ENCODE assay signal across 20 mouse cellular contexts in genomic region chr6:104653518-104653917, GRCm38 (mm10).
DNase-seq lines count a peak whose midpoint lies in the region; ATAC-seq lines count a peak whose summit lies in the region.
"Had no signal": no experiment of that assay in that cellular context is flagged by ENCODE, and none has a peak within 500 bp of the region (broad histone marks: within the 10 kb centered on the region; RNA-seq: fewer than 3 reads in every experiment).

No protein-coding gene starts in this region.

- no peaks in the 10 kb centered on the region for H3K9me3 ChIP-seq in forebrain, embryonic 12.5 days
- no peaks in the 10 kb centered on the region for H3K9me3 ChIP-seq in forebrain, embryonic 13.5 days (replicated peaks)
- H3K9me3 ChIP-seq in lung, embryonic 16.5 days (ENCODE audit: control insufficient read depth, low read length): no peaks in the 10 kb centered on the region
- H3K9me3 ChIP-seq: embryonic facial prominence, embryonic 15.5 days; forebrain, embryonic 15.5 days; heart, embryonic 12.5 days; hindbrain, embryonic 10.5 days had no signal

- DNase-seq in lung, postnatal 14 days: no peak
- DNase-seq in 3T3-L1 (ENCODE audit: low read depth, low spot score): peak; percentile 11
- DNase-seq in NIH3T3 (ENCODE audit: low read depth): peak; percentile 16
- no peak for DNase-seq in frontal cortex, postnatal 25 days (ENCODE audit: low spot score in 2 of 2)
- DNase-seq: adrenal gland, postnatal 10 days; cerebellum, adult 11 months; cerebellum, adult 8-10 months; cerebellum, postnatal 14 days; embryo, embryonic 11 days; gastrocnemius, adult 2 months; gastrocnemius, postnatal 25 days had no signal

- H3K4me1 ChIP-seq in forebrain, embryonic 12.5 days: no peaks in the 10 kb centered on the region
- 0 out of 2 replicates have a peak, but pooled peaks cover 4% of the 10 kb centered on the region for H3K4me1 ChIP-seq in forebrain, embryonic 13.5 days
- H3K4me1 ChIP-seq in lung, embryonic 16.5 days (replicated peaks; ENCODE audit: control insufficient read depth, insufficient read depth, low read length): no peaks in the 10 kb centered on the region
- H3K4me1 ChIP-seq: embryonic facial prominence, embryonic 15.5 days; forebrain, embryonic 15.5 days; heart, embryonic 12.5 days; hindbrain, embryonic 10.5 days had no signal

- no peaks in the 10 kb centered on the region for H3K36me3 ChIP-seq in forebrain, embryonic 12.5 days (replicated peaks)
- H3K36me3 ChIP-seq in forebrain, embryonic 13.5 days (ENCODE audit: poor library complexity, severe bottlenecking): no peaks in the 10 kb centered on the region
- H3K36me3 ChIP-seq in lung, embryonic 16.5 days (ENCODE audit: control insufficient read depth, insufficient read depth, low read length): no peaks in the 10 kb centered on the region
- H3K36me3 ChIP-seq: embryonic facial prominence, embryonic 15.5 days; forebrain, embryonic 15.5 days; heart, embryonic 12.5 days; hindbrain, embryonic 10.5 days had no signal

- H3K27me3 ChIP-seq in forebrain, embryonic 12.5 days: no peaks in the 10 kb centered on the region
- no peaks in the 10 kb centered on the region for H3K27me3 ChIP-seq in forebrain, embryonic 13.5 days
- H3K27me3 ChIP-seq in lung, embryonic 16.5 days (ENCODE audit: control insufficient read depth, insufficient read depth, low read depth, low read length): no peaks in the 10 kb centered on the region
- H3K27me3 ChIP-seq: embryonic facial prominence, embryonic 15.5 days; forebrain, embryonic 15.5 days; heart, embryonic 12.5 days had no signal

- H3K9ac ChIP-seq in forebrain, embryonic 12.5 days: no peak overlapping the region
- no peak overlapping the region for H3K9ac ChIP-seq in forebrain, embryonic 13.5 days
- H3K9ac ChIP-seq in lung, embryonic 16.5 days (ENCODE audit: low read length): no peak overlapping the region
- H3K9ac ChIP-seq: embryonic facial prominence, embryonic 15.5 days; forebrain, embryonic 15.5 days; heart, embryonic 12.5 days; hindbrain, embryonic 14.5 days had no signal

- no peak overlapping the region for H3K27ac ChIP-seq in forebrain, embryonic 12.5 days
- H3K27ac ChIP-seq in forebrain, embryonic 13.5 days: no peak overlapping the region
- H3K27ac ChIP-seq in lung, embryonic 16.5 days (ENCODE audit: low read length): no peak overlapping the region
- H3K27ac ChIP-seq: embryonic facial prominence, embryonic 15.5 days; forebrain, embryonic 15.5 days; gastrocnemius, adult 2 months; hindbrain, embryonic 10.5 days; hindbrain, embryonic 14.5 days had no signal

- H3K4me3 ChIP-seq in forebrain, embryonic 12.5 days (replicated peaks): no peak overlapping the region
- no peak overlapping the region for H3K4me3 ChIP-seq in forebrain, embryonic 13.5 days
- H3K4me3 ChIP-seq in lung, embryonic 16.5 days (ENCODE audit: low read length): no peak overlapping the region
- H3K4me3 ChIP-seq: embryonic facial prominence, embryonic 15.5 days; erythroblast, embryonic 14.5 days; forebrain, embryonic 15.5 days; gastrocnemius, adult 2 months; heart, embryonic 12.5 days; hindbrain, embryonic 10.5 days had no signal

- no peak overlapping the region for H3K4me2 ChIP-seq in forebrain, embryonic 12.5 days
- no peak overlapping the region for H3K4me2 ChIP-seq in forebrain, embryonic 13.5 days
- H3K4me2 ChIP-seq in lung, embryonic 16.5 days (ENCODE audit: low read depth, low read length): no peak overlapping the region
- H3K4me2 ChIP-seq: embryonic facial prominence, embryonic 15.5 days; forebrain, embryonic 15.5 days; heart, embryonic 12.5 days; hindbrain, embryonic 14.5 days had no signal

- peak; percentile 69 for ATAC-seq in forebrain, embryonic 12.5 days (ENCODE audit: low FRiP score)
- no peak; the same call in 1 of the 2 replicates for ATAC-seq in forebrain, embryonic 13.5 days
- ATAC-seq in lung, embryonic 16.5 days (ENCODE audit: low read depth): peak; percentile 34
- ATAC-seq: forebrain, embryonic 15.5 days had no signal

- WGBS in forebrain, embryonic 12.5 days: 37% methylated on average over 3 of the region's 3 CpGs
- WGBS in forebrain, embryonic 13.5 days: 40% methylated on average over 3 of the region's 3 CpGs
- WGBS in lung, embryonic 16.5 days: 52% methylated on average over 3 of the region's 3 CpGs

Comparison
In these comparisons a context has a peak if more than half of its experiments do, and no peak if none do; other contexts are left out.
1. DNase-seq: peak in 3T3-L1 (single experiment) and NIH3T3 (single experiment); none in lung, postnatal 14 days (single experiment) and frontal cortex, postnatal 25 days (0 of 2).